ENCODE assay signal across 8 mouse cellular contexts in the genomic region with DNA sequence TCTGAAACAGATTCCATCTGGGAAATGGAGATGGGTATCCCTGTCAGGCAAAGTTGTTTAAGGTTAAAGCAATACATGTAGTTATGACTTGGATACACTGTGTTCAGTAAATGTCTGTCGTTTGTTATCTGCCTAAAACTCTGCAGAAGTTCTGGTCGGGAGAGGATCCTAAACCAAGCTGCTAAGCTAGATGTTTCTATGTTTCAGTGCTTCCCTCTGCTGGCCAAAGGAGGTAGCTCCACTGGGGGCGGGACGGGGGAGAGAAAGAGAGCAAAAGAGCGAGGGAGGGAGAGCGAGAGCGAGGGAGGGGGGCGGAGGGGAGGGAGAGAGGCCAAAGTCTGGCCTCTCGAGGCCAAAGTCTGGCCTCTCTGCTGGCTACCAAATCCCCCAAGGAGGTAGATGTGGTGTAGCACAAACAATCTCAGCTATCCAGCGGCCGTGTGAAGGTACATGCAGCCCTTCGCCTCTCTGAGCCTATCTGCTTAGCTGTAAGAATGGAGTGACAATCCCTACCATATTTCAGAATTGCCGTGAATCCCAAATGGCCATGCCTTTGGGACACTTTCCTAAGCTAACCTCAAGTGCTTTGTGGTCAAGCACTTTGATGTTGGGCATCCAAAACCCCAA. TPM values are rescaled to one million over a fixed set of nuclear protein-coding genes. Genes with fewer than 3 reads are reported as not detected.
A peak's percentile ranks its signal among the peaks of the same experiment; 100 is the strongest.
DNase-seq lines count a peak whose midpoint lies in the region; ATAC-seq and TF ChIP-seq lines count a peak whose summit lies in the region.

No protein-coding gene starts in this region.

- TF ChIP-seq CTCF in lung, postnatal 0 days (IDR thresholded peaks at IDR 0.05): peak; percentile 87

- H3K4me2 ChIP-seq in hindbrain, embryonic 12.5 days (replicated peaks): peak overlapping the region; percentile 49
- H3K4me2 ChIP-seq in lung, postnatal 0 days (replicated peaks; ENCODE audit: low read depth, low read length): 0 out of 2 replicates have a peak overlapping the region, but pooled peaks have one; percentile 2

- DNase-seq in NIH3T3 (ENCODE audit: low read depth): peak; percentile 87
- peak; percentile 80 to 91 for DNase-seq in cerebellum, postnatal 14 days
- peak; percentile 60 to 78 for DNase-seq in frontal cortex, postnatal 14 days (ENCODE audit: low spot score in 2 of 2)
- peak; percentile 76 to 84 for DNase-seq in layer of hippocampus, postnatal 14 days (ENCODE audit: low spot score in 2 of 2)
- DNase-seq in lung, postnatal 0 days (ENCODE audit: low spot score): peak; percentile 79
- peak; percentile 86 for DNase-seq in retina, postnatal 1 day
- peak; percentile 79 for DNase-seq in thymus, postnatal 4 days

- 16% methylated on average over 12 of the region's 13 CpGs for WGBS in hindbrain, embryonic 12.5 days
- 7% methylated on average over 11 of the region's 13 CpGs for whole genome bisulfite sequencing in lung, postnatal 0 days

- H3K9ac ChIP-seq in hindbrain, embryonic 12.5 days: no peak overlapping the region
- H3K9ac ChIP-seq in lung, postnatal 0 days (replicated peaks; ENCODE audit: low read depth): no peak overlapping the region

- H3K9me3 ChIP-seq in hindbrain, embryonic 12.5 days (replicated peaks): no peaks in the 10 kb centered on the region
- no peaks in the 10 kb centered on the region for H3K9me3 ChIP-seq in lung, postnatal 0 days (ENCODE audit: low read length)

- H3K36me3 ChIP-seq in hindbrain, embryonic 12.5 days: no peaks in the 10 kb centered on the region
- no peaks in the 10 kb centered on the region for H3K36me3 ChIP-seq in lung, postnatal 0 days (ENCODE audit: insufficient read depth, low read length)

- no peak for ATAC-seq in hindbrain, embryonic 12.5 days (ENCODE audit: low FRiP score)
- ATAC-seq in lung, postnatal 0 days: peak; percentile 64

- no peak overlapping the region for H3K27ac ChIP-seq in hindbrain, embryonic 12.5 days
- 0 out of 2 replicates have a peak overlapping the region, but pooled peaks have one; percentile 45 for H3K27ac ChIP-seq in lung, postnatal 0 days (ENCODE audit: low read length)

- TF ChIP-seq EP300 in lung, postnatal 0 days (IDR thresholded peaks at IDR 0.05): no peak

- H3K27me3 ChIP-seq in hindbrain, embryonic 12.5 days: no peaks in the 10 kb centered on the region
- H3K27me3 ChIP-seq in lung, postnatal 0 days (replicated peaks; ENCODE audit: insufficient read depth, low read length): no peaks in the 10 kb centered on the region

- H3K4me1 ChIP-seq in hindbrain, embryonic 12.5 days: 0 out of 2 replicates have a peak, but pooled peaks cover 3% of the 10 kb centered on the region
- no peaks in the 10 kb centered on the region for H3K4me1 ChIP-seq in lung, postnatal 0 days (ENCODE audit: insufficient read depth, low read depth, low read length)

- H3K4me3 ChIP-seq in hindbrain, embryonic 12.5 days: peak overlapping the region; percentile 14
- no peak overlapping the region for H3K4me3 ChIP-seq in lung, postnatal 0 days (ENCODE audit: low read depth, low read length)

RNA-seq across cellular contexts. Expression of a gene that starts 27.6 kb away (rescaled TPM):
- polyA plus RNA-seq in hindbrain, embryonic 12.5 days (2016; fragmentation: Nextera tagmentation; extraction: Ambion mirVana): 29.5 and 33.6 TPM in 2 replicates
- total RNA-seq in layer of hippocampus, postnatal 14 days (2021): 10 to 100 TPM; 44.8 to 46.6 TPM
- polyA plus RNA-seq in lung, postnatal 0 days (2015; fragmentation: Nextera tagmentation; extraction: Ambion mirVana): 24.4 and 26.8 TPM in 2 replicates
